Mouse (Mus musculus) CH12.LX (cell line): ENCODE measurements around the gene Cfh. TPM values are rescaled to one million over a fixed set of nuclear protein-coding genes. Genes with fewer than 3 reads are reported as not detected.

Experiments used
- polyA plus RNA-seq: library from polyadenylated mRNA; unstranded; fragments of >175 nt; gene quantifications from 2 replicates; pipeline ENCODE4 v1.2.1, GENCODE M21; 2012; ENCODE audit warnings: low read depth; ENCODE audit not compliant: insufficient read length
- total RNA-seq, 2 experiments: library from RNA; depleted of rRNA; stranded (reverse); fragments of 300-350 nt in 1 of 2; fragments of >200 nt in 1 of 2; gene quantifications; 2 replicates each; pipeline ENCODE4 v1.2.3; 2012 to 2014

The Cfh gene
- total and polyA plus RNA-seq, 3 experiments = not detected

Other genes with a start within 250 kb of the Cfh start
- not detected in 2 replicates for gene Kcnt2, start 62.4 kb upstream of the Cfh start, total RNA-seq (2012; rRNA removed)
- not detected in 2 replicates for gene Kcnt2, start 62.4 kb upstream of the Cfh start, total RNA-seq (2014; rRNA removed)
- gene Kcnt2, start 62.4 kb upstream of the Cfh start, polyA plus RNA-seq = not detected in 2 replicates